Mouse (Mus musculus) forebrain, embryonic 10.5 days (tissue): ENCODE data around the gene Snrpf. TPM values are rescaled to one million over a fixed set of nuclear protein-coding genes. Genes with fewer than 3 reads are reported as not detected.

ENCODE experiments used
- DNase-seq: peaks from one replicate; pipeline ENCODE4 v3.0.0-alpha.2; 2017; ENCODE audit warnings: low spot score; ENCODE audit errors: extremely low spot score
- H3K27ac ChIP-seq: fragments of 300-500 bp; sonication (generic); 2 replicates; pipeline ENCODE4 v1.5.1; 2016; ENCODE audit warnings: mild to moderate bottlenecking
- H3K27me3 ChIP-seq: fragments of 300-500 bp; sonication (generic); 2 replicates; pipeline ENCODE4 v1.6.1; 2016; ENCODE audit warnings: mild to moderate bottlenecking; ENCODE audit not compliant: poor library complexity, severe bottlenecking
- H3K36me3 ChIP-seq: fragments of 300-500 bp; sonication (generic); replicated peaks from 2 replicates; pipeline ENCODE4 v1.6.1; 2016; ENCODE audit warnings: mild to moderate bottlenecking, moderate library complexity
- H3K4me1 ChIP-seq: fragments of 300-500 bp; sonication (generic); 2 replicates; pipeline ENCODE4 v1.6.1; 2016
- H3K4me3 ChIP-seq: fragments of 300-500 bp; sonication (generic); 2 replicates; pipeline ENCODE4 v1.5.1; 2016; ENCODE audit warnings: mild to moderate bottlenecking, moderate library complexity
- H3K9me3 ChIP-seq: fragments of 300-500 bp; sonication (generic); 2 replicates; pipeline ENCODE4 v1.6.1; 2016; ENCODE audit warnings: mild to moderate bottlenecking, moderate library complexity
- WGBS: fragments of 180-500 bp; shearing (Covaris S2); methylation state at CpG from one replicate; pipeline ENCODE4 v1.1.7; 2016; 5-methylcytosine and 5-hydroxymethylcytosine counted together
- polyA plus RNA-seq: library from polyadenylated mRNA; unstranded; fragments of >200 nt; fragmentation: Nextera tagmentation; extraction: Ambion mirVana; gene quantifications from 2 replicates; pipeline ENCODE4 v1.2.1, GENCODE M21; 2016

The Snrpf gene
- polyA plus RNA-seq: 202 and 205 TPM in 2 replicates

DNA sequence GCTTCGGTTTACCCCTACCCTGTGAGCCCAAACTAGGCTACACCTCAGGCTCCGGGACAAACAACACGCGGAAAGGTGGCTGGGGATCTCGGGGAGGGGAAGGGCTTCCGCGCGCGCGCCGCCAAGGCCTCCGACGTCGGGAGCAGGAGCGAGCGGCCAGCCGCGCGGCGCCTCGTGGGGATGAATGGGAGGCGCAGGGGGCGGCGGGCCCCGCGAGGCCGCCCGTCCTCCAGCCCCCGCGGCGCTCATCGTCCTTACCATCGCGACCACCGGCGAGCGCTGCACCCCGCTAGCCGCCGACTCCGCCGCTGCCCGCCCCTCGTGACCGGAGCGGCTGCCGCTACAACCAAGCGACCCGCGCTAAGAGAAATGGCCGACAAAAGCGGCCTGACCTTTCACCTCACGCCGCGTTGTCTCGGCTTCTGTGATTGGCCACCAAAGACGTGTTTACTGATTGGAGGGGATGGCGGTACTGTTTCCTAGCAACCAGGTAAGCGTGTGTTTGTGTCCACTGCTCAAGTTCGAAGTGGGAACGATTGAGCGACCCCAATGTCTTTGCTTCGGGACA, at the start of gene Snrpf:
Gene Snrpf, minus strand, starts transcription at position 426 of the 568 bp plus-strand sequence.
- peak within 1 kb of the TSS; percentile 85 for H3K4me3 ChIP-seq
- H3K36me3 ChIP-seq: peaks cover 38% of the 10 kb centered on the region
- no peaks in the 10 kb centered on the region for H3K9me3 ChIP-seq
- no peaks in the 10 kb centered on the region for H3K27me3 ChIP-seq
- peak; percentile 94 for DNase-seq
- peak within 1 kb of the TSS; percentile 98 for H3K27ac ChIP-seq
- under 1% methylated on average over 63 of the region's 63 CpGs for WGBS
- H3K4me1 ChIP-seq: peaks cover 19% of the 10 kb centered on the region

DNA sequence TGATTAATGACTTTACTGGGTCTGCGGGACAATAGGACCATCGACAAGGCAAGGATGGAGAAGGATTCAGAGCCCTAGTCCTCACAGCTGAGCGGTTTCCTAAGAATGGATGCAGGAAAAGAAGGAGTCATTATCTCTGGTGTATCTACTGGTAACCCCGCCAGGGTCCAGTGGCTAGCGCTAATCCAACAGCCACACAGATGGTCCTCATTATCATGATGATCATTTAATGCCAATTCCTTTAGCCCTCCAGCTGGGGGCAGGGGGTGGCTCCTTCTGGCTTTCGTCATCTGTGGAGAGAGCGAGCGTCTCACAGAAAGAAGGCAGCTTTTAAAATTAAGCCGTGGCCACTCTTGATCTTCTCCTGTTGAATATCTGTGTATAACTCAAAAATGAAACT, 46.4 kb upstream of the Snrpf start:
- 37% methylated on average over 9 of the region's 9 CpGs for WGBS
- no peak overlapping the region for H3K4me3 ChIP-seq
- no peak overlapping the region for H3K27ac ChIP-seq
- no peaks in the 10 kb centered on the region; the same call in 1 of the 2 replicates for H3K9me3 ChIP-seq
- DNase-seq: no peak
- H3K4me1 ChIP-seq: peaks cover 22% of the 10 kb centered on the region
- H3K36me3 ChIP-seq: no peaks in the 10 kb centered on the region
- peaks cover 49% of the 10 kb centered on the region for H3K27me3 ChIP-seq

DNA sequence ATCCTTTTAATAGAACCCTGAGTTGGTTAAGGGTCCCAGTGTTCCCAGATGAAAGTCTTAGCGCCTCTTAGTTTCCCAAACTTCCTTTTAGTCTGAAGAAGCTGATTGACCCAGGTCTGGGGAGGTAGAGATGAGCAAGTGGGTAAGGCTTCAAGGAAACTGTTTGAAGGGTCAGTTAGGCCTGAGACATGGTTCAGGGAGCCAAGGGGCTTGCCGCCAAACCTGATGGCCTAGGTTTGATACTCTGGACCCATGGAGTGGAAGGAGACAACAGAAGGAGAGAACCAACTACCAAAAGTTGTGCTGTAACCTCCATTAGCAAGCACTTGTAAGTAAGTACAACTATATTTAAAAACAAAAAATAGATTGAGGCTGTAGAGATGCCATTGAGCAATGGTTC, 44.5 kb upstream of the Snrpf start:
- Histone ChIP-seq H3K27ac (no peak overlapping the region), H3K4me3 (no peak overlapping the region), H3K27me3 (peaks cover 29% of the 10 kb centered on the region), H3K4me1 (peaks cover 10% of the 10 kb centered on the region), H3K36me3 (no peaks in the 10 kb centered on the region), H3K9me3 (no peaks in the 10 kb centered on the region; the same call in 1 of the 2 replicates)
- 91% methylated on average over 2 of the region's 2 CpGs for WGBS
- DNase-seq: no peak

DNA sequence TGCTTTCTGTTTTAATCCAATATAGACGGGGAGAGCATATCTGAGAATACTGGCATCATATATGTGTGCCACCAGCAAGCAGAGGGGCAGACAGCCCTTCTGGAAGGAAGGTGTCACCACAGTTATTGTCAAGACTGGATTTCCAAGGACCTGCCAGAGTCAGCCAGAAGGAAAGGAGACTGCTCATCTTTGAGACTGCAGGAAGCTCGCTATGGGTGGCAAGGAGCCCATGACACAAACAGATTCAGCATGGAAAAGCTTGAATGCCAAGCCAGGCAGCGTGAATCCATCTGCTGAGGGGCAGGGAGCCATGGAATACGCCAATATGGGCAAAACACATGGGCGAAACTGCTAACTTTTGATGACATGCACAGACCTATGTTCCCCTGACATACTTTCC, 44.1 kb upstream of the Snrpf start:
- H3K36me3 ChIP-seq: no peaks in the 10 kb centered on the region
- no peak for DNase-seq
- H3K27ac ChIP-seq: no peak overlapping the region
- WGBS: 91% methylated on average over 5 of the region's 5 CpGs
- H3K4me3 ChIP-seq: no peak overlapping the region
- H3K4me1 ChIP-seq: peaks cover 10% of the 10 kb centered on the region
- no peaks in the 10 kb centered on the region; the same call in 1 of the 2 replicates for H3K9me3 ChIP-seq
- peaks cover 25% of the 10 kb centered on the region for H3K27me3 ChIP-seq

DNA sequence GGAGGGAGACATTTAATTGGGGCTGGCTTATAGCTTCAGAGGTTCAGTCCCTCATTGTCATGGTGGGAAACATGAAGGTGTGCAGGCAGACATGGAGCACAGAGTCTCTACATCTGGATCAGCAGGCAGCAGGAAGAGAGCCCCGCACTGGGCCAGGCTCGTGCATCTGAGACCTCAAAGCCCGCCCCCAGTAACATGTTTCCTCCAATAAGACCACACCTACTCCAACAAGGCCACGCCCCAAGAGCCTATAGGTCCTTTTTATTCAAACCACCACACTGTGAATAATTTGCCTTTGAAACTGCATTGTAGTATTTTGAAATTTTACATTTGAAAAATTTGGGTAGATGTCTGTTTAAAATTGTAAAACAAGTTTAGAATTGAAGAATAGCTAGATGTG, 42.6 kb upstream of the Snrpf start:
- no peak for DNase-seq
- no peak overlapping the region for H3K4me3 ChIP-seq
- WGBS: 79% methylated on average over 4 of the region's 4 CpGs
- peaks cover 10% of the 10 kb centered on the region for H3K4me1 ChIP-seq
- H3K27ac ChIP-seq: no peak overlapping the region
- H3K36me3 ChIP-seq: no peaks in the 10 kb centered on the region
- H3K27me3 ChIP-seq: peaks cover 11% of the 10 kb centered on the region
- no peaks in the 10 kb centered on the region; the same call in 1 of the 2 replicates for H3K9me3 ChIP-seq

DNA sequence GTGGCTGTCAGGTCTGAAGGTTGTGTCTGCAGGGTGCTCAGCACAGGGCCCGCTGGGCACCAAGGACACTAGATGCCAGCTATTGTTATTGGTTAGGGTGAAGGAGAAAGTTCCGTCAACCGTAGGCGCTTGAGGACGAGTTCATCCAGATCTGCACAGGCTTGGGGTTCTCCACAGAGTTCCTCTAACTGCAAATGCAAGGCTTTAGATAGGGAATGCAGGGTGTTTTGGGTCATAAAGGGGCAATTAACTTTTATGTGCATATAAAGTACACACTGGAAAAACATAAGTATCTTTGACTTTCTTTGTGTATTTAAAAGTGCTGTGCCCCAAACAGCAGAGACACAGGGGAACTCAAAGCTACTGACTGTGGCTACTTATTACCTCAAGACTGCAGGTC, 40.8 kb upstream of the Snrpf start:
- DNase-seq: no peak
- Histone ChIP-seq H3K4me1 (no peaks in the 10 kb centered on the region), H3K9me3 (no peaks in the 10 kb centered on the region; the same call in 1 of the 2 replicates), H3K4me3 (no peak overlapping the region), H3K36me3 (no peaks in the 10 kb centered on the region), H3K27me3 (peaks cover 5% of the 10 kb centered on the region; the same call in 1 of the 2 replicates), H3K27ac (no peak overlapping the region)
- WGBS: 93% methylated on average over 5 of the region's 5 CpGs

DNA sequence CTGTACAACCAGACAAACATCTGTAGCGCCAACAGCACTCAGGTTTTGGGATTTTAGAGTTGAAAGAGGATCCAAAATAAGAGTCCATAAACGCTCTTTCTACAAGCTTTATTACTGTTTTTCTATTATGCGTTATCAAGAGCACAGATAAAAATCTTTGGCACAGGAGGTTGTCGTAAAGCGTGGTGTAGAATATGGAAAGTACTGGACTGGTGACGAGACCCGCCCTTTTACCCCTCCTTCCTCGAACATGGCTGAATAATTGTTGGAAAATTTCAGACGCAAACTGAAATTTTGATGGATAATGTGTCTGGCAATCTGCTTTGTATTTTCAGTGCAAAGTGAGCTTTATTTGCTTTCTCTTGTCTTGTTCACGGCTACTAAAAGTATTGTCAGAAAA, 34.6 kb upstream of the Snrpf start:
- WGBS: 91% methylated on average over 10 of the region's 10 CpGs
- Histone ChIP-seq H3K4me1 (no peaks in the 10 kb centered on the region), H3K27ac (no peak overlapping the region), H3K4me3 (no peak overlapping the region), H3K36me3 (no peaks in the 10 kb centered on the region), H3K9me3 (no peaks in the 10 kb centered on the region), H3K27me3 (no peaks in the 10 kb centered on the region)
- no peak for DNase-seq

DNA sequence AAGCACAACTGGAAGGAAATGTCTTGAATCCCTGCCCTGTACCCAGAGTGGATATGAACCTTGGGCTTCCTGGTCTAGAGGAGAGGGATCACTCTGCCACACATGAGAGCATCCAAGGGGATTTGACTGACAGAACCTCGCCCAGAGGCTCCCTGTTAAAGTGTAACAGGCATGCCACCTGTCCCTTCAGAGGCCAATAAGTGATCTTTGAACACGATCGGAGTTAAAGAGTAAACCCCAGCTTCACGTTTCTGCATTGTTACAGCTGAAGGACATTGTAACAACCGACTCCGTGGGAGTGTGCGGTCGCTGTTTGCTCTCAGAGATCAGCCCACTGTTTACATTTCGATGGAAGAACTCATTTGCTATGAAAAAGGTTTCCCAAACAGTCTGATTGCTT, 34.2 kb upstream of the Snrpf start:
- no peak for DNase-seq
- 77% methylated on average over 9 of the region's 9 CpGs for WGBS
- H3K27ac ChIP-seq: no peak overlapping the region

DNA sequence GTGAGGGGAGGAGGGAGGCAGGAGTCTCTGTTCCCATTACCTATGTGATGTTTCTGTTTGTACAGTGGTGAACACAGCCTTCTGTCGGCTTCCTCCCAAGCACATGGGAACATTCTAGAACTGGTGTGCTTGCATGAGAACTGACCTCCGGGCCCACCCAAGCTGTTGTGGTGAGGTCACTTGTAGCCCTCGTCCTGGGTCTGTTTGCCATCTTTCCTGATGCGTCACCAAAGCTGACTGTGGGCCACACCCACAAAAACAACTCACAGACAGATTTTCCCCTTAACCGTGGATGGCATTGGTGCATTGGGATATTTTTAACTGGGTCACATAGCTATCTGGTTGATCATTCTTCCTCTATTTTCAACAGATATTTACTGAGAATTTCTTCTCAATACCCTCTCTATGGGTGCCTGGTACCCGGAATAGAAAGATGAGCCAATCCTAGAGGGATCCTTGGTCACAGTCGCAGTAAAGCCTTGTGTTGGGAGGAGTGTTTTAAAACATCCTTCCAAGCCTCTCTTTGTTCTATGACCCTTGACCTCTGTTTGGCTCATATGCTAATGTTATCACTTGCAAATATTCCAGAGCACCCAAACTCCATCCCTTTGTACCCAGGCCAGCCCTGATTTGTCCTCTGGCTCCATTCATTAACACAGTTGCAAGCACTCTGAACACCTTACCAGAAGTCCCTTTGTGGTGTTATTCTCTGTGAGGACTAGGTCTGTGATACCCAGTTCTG, 31.1 kb upstream of the Snrpf start:
- Histone ChIP-seq H3K27ac (no peak overlapping the region), H3K36me3 (no peaks in the 10 kb centered on the region), H3K4me3 (no peak overlapping the region), H3K4me1 (no peaks in the 10 kb centered on the region), H3K27me3 (no peaks in the 10 kb centered on the region), H3K9me3 (no peaks in the 10 kb centered on the region)
- DNase-seq: no peak
- 75% methylated on average over 7 of the region's 7 CpGs for WGBS

More for the DNA sequence above, 34.2 kb upstream of the Snrpf start:
- Histone ChIP-seq H3K36me3 (no peaks in the 10 kb centered on the region), H3K4me1 (no peaks in the 10 kb centered on the region), H3K9me3 (no peaks in the 10 kb centered on the region), H3K27me3 (no peaks in the 10 kb centered on the region), H3K4me3 (no peak overlapping the region)

DNA sequence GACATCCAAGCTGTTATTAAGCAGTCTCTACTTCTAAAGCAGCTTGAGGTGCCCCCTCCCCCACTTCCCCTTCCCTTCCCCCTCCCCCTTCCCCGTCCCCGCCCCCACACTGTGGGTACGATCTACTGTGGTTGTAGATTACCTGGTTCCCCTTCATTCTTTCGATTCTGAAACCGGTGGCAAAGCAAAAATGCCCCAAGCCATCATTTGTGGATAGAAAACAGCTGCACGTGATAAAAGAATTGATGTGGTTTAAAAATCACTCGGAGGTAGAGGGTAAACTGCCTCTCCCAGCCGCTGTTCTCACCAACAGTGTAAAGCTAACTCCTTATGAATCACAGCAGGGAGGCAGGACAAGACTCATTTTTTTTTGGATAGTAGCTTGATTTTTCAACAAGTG, 25.3 kb upstream of the Snrpf start:
- no peaks in the 10 kb centered on the region for H3K27me3 ChIP-seq
- no peaks in the 10 kb centered on the region for H3K9me3 ChIP-seq
- H3K36me3 ChIP-seq: no peaks in the 10 kb centered on the region
- H3K4me3 ChIP-seq: no peak overlapping the region
- WGBS: 83% methylated on average over 8 of the region's 8 CpGs
- no peak overlapping the region for H3K27ac ChIP-seq
- no peak for DNase-seq
- no peaks in the 10 kb centered on the region for H3K4me1 ChIP-seq

DNA sequence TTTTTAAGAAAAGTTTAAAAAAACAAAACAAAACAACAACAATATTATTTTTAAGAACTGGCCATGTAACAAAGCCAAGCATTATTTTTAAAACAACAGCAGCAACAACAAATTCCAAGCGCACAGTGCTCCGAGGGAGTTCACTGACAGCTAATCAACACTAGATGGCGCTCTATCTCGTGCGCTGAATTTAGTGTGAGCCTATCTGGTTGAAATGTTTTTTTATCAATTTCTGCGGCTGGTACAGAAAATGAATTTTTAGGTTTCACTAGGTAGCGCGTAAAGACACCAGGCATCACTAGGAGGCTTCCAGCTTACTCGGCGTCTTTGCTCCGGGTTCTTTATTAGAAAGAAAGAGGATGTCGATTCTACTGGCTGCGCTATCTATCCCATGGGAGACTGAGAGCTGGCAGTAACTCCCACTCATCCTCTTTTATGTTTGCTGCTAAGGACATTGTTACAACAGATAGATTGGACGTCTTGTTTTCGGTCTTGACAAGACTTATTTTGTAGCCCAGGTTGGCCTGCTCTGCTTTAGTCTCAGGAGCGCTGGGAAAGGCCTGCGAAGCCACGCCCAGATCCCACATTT, 22.0 kb upstream of the Snrpf start:
- Histone ChIP-seq H3K4me1 (no peaks in the 10 kb centered on the region), H3K27me3 (no peaks in the 10 kb centered on the region), H3K27ac (no peak overlapping the region), H3K4me3 (no peak overlapping the region), H3K9me3 (no peaks in the 10 kb centered on the region), H3K36me3 (no peaks in the 10 kb centered on the region)
- 55% methylated on average over 18 of the region's 18 CpGs for WGBS
- DNase-seq: peak; percentile 34

DNA sequence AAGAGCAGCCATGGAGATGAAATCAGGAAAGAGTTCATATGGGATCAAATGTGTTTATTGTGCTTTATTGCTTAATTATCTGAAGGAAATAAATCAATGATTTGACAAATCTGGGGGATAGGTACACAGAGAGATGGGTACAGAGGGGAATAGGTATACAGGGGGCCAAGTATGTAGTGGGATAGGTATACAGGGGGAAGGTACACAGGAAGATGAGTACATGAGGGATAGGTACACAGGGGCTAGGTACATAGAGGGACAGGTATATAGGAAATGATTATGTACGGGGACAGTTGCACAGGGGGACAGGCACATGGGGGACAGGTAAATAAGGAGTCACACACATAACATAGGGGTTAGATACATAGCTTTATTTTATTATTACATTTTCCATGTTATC, 21.4 kb upstream of the Snrpf start:
- Histone ChIP-seq H3K9me3 (no peaks in the 10 kb centered on the region), H3K4me3 (no peak overlapping the region), H3K4me1 (no peaks in the 10 kb centered on the region), H3K27ac (no peak overlapping the region), H3K36me3 (no peaks in the 10 kb centered on the region), H3K27me3 (no peaks in the 10 kb centered on the region)
- 94% methylated on average over 1 of the region's 1 CpGs for WGBS
- no peak for DNase-seq

DNA sequence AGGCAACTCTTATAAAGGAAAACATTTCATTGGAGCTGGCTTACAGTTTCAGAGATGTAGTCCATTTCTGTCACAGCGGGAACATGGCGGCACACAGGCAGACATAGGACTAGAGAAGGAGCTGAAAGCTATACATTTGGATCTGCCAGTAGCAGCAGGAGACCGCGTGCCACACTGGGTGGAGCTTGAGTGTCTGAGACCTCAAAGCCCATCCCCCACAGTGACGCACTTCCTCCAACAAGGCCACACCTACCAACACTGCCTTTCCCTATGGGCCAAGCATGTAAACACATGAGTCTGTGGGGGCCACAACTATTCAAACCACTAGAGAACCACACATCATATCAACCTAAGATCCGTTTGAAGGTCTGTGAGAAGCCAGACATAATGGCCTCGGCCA, 19.7 kb upstream of the Snrpf start:
- no peak for DNase-seq
- 94% methylated on average over 7 of the region's 7 CpGs for WGBS
- Histone ChIP-seq H3K4me1 (no peaks in the 10 kb centered on the region), H3K9me3 (no peaks in the 10 kb centered on the region), H3K4me3 (no peak overlapping the region), H3K27me3 (no peaks in the 10 kb centered on the region), H3K27ac (no peak overlapping the region), H3K36me3 (no peaks in the 10 kb centered on the region)
